Mouse (Mus musculus) adrenal gland, postnatal 4 days (tissue): ENCODE results near the gene Limd1. TPM values are rescaled to one million over a fixed set of nuclear protein-coding genes. Genes with fewer than 3 reads are reported as not detected.

Experiments
- DNase-seq, 2 experiments: peaks; one replicate each; pipeline ENCODE4 v3.0.0; 2021 to 2022; ENCODE audit warnings: low spot score in 2 of 2, mixed read lengths in 2 of 2
- total RNA-seq, 2 experiments: library from RNA; stranded (reverse); gene quantifications; 2 replicates each; pipeline ENCODE4 v1.2.3; 2021

Gene Limd1
- total RNA-seq, 2 experiments from 2014 or later = 41.7 to 47.3 TPM

GRCm38 (mm10) chr9:123480253-123480921 is 1.9 kb downstream of the Limd1 start:
- no peak for DNase-seq

DNA sequence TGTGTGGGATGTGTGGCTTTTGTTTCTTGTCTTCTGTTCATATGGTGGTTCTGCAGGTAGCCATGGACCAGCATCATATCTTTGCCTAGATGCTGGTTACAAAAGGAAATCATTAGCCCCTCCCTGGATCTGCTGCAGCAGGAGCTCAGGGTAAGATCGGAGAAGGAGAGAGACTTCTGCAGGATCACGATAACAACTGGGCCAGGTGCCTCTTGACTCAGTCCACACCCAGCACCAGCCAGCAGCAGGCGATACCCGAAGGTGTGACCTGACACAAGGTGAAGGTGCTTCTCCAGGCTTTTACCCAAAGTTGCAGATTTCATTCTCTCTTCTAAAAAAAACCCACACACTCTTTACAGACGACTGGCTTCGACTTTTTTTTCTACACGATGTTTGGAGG is 2.6 kb downstream of the Limd1 start:
- no peak for DNase-seq

DNA sequence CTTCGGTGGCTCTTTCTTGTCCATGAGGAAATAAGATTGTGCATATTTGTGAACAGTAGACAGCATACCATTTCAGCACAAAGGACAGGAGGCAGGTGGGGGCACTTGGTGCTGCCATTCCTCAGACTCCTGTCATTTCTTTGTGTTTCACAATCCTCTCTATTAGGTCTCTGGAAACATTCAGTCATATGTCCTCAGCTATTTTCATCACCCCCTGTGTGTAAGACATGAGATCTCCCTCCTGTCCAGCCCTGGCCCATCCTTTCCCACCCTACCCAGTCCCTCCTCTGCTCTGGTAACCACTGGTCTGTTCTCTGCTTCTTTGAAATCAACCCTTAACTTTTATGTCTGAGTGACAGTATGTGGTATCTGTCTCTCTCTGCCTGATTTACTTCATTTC is 5.1 kb downstream of the Limd1 start:
- no peak for DNase-seq

GRCm38 (mm10) chr9:123484830-123485229 is 6.3 kb downstream of the Limd1 start:
- DNase-seq = no peak

DNA sequence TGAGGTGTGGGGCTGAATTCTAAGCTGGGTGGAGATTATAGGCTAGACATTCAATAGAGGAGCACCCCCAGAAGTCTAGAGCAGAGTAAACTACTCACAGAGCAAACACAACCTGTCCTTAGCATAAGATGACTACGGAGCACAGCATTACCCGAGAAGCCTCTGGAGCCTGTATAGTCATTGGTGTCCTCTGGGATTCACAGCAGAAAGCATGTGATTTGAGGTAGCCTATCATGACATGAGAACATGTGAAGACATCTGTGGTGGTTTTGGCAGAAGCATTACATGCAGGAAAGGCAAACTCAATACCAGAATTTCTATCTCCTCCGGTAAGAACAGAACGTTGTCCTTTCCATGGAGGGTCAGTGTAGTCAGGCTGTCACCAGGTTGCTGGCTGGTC is 7.1 kb downstream of the Limd1 start:
- DNase-seq = no peak

DNA sequence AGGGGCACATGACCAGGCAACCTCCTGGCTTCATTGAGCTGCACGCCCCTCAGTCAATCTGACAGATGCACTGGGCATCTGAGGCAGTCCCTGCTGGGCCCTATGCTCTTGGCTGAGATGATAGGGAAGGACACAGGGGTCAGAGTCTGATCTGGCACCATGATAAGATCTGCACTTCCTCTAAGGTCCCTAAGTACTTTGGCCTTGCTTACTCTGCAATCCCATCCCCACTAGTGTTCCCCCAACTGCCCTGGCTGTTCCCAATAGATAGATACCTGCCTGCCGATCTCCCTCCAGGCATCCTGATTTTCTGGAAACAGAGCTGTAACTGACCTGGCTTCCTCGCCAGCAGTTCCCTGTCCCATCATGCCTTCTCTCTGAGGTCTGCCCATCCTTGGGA is 8.1 kb downstream of the Limd1 start:
- DNase-seq = no peak

DNA sequence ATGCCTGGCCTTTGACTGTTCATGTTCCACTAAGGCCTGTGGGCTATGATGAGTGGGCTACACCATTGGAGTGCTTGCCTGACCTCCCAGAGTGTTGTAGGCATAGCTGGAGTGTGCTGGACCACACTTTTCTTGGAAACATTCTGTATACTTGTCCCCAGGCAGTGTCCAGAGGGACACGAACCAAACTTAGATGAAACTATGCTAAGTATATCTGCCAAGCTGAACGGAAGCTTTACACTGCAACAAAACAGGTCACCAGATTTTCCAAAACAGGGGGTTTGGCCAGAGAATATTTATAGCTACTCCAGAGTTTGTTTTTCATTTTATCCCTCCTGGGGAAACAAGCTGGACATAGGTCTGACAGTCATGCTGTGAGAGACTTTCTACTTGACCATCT is 10.6 kb downstream of the Limd1 start:
- no peak for DNase-seq

GRCm38 (mm10) chr9:123489727-123490343 is 11.3 kb downstream of the Limd1 start:
- no peak for DNase-seq

DNA sequence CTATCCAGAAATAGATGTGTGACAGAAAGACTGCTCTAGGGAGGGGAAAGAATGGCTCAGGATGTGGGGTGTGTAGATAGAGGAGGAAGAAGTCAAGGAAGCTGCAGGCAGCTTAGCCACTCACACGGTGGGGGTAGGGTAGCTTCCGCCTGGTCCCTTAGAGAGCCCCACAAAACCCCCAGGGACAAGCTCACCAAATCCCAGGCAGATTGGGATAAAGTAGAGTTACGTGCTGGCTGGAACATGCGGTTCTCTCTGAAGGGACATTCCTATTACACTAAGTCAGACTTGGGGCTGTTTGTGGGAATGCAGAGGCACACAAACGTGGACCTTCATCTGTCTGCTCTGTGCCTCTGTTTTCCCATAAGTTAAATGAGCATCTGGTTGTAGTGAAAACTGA is 12.4 kb downstream of the Limd1 start:
- DNase-seq = no peak

GRCm38 (mm10) chr9:123491917-123492585 is 13.5 kb downstream of the Limd1 start:
- DNase-seq = no peak

GRCm38 (mm10) chr9:123496665-123497064 is 18.2 kb downstream of the Limd1 start:
- DNase-seq = no peak

DNA sequence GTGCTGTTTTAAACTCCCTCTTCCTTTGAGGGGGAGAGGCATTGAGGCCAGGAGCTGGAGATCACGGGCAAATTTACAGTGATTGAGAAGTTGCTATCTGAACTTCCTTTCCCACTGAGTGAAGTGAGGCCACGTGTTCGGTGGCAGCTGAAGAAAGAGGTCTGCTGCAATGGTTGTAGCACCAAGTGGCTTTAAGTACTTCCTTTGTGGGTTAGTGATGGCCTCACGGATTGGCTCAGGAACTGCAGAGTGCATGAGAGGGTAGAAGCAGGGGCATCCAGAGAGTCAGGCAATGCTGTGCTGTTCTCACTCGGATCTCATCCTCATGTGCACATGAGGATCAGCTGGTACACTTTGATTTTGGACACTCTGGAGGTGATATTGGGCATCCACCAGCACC is 19.4 kb downstream of the Limd1 start:
- no peak for DNase-seq

- no peak for DNase-seq
These were observed 22.0 kb downstream of the Limd1 start for GRCm38 (mm10) chr9:123500480-123500879.

DNA sequence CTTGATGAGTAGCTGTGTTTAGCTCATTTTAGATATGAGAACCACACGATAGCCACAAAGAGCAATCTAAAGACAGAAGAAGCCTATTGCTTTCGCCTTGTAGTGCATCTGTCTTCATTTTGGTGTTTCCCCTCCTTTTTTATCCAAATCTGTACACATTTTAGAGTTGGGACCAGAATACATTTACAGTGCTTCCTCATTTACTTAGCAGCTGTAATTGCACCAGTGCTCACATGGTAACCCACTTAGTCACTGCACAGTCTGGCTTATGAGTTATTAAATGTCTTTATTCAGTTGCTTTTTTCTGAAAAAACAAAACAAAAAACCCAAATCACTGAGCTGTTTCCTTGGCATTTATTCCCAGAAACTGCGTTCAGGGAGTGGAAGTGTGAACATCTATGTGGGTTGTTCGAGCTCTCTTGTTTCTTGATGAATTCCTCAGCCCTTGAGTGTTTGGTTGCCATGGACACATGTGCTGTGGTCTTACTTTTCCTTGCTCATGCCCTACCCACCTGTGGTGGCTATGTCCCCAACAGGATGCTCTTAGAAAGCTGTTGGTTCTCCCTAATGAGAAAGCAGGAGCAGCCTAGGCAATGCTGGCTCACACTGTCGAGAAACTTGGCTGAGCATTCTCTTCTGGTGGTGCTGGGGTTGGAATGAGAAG is 24.8 kb downstream of the Limd1 start:
- no peak for DNase-seq

GRCm38 (mm10) chr9:123504325-123504724 is 25.8 kb downstream of the Limd1 start:
- peak in 1 of 2 experiments; percentile 22 for DNase-seq

GRCm38 (mm10) chr9:123505598-123505997 is 27.1 kb downstream of the Limd1 start:
- no peak for DNase-seq

- no peak for DNase-seq
These were observed 28.0 kb downstream of the Limd1 start for GRCm38 (mm10) chr9:123506270-123507146.

DNA sequence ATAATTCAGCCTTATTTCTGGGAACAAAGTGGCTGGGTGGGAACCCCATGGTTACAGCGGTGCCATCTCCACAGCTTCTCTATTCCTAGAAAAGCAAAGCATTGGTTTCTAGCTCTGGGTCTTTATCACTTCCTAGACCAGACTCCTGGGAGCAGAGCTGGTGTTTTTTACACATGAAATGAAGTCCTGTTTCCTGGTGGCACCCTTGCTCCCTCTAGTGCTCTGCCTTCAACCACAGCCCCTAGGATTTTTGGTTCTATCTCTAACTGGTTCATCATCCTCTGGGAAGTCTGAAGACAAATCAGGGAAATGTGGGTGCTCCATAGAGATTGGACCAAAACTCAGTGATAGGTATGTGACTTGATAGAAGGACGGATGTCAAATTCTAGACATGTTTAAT is 28.9 kb downstream of the Limd1 start:
- no peak for DNase-seq

DNA sequence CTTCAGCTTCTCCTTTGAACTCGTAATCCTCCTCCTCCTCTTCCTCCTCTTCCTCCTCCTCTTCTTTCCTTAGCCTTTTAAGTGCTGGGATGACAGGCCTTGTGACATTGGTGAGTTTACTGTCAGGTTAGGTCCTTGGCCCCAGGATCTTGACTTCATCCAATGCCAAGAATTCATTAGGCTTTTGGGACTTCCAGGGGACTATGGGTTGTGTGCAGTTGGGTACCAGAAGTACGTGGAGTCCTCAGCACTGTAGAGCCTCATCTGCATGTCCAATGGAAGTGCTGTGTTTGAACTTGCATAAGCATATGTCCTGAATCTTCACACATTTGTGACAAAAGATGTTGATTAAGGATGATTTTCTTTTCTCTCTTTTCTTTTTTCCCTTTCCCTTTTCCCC is 30.5 kb downstream of the Limd1 start:
- no peak for DNase-seq

GRCm38 (mm10) chr9:123509638-123510604 is 31.4 kb downstream of the Limd1 start:
- DNase-seq = no peak
